Mouse (Mus musculus) kidney, postnatal 25 days (tissue): Measurements from ENCODE around the gene Gm867.

Experiments used
- DNase-seq, 2 experiments: peaks; one replicate each; pipeline ENCODE4 v3.0.0; 2021; ENCODE audit warnings: mixed read lengths in 2 of 2

Gm867 gene

DNA sequence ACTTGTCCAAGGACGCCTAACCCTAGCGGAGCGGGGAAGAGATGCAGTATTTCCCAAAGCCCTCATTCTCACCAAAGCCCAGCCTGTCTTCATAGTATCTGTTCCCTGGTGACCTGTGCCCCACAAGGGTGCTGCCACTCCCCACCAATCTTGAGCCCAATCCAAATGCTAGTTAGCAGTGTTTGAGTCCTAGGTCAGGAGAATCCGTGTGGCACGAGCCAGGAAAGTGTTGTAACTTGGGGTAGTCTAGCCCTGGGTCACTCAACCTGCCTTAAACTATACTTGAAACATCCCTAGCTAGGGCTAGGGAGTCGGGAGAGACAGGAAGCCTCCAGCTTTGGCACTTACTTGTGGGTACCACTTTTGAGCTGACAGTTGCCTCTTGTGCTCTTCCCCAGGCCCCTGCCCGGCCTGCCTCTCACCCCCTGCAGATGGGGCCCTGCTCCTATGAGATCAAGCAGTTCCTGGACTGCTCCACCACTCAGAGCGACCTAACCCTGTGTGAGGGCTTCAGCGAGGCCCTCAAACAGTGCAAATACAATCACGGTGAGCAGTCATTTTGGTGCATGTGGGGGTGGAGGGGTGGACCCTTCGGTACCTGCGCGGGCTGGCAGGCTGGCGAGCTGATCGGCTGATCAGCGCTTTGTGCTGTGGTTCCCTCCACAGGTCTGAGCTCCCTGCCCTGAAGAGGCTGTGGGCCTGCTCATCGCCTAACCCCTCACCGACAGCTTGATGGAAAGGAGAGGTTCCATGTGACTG lies 3.4 kb downstream of the Gm867 start:
- peak in 1 of 2 experiments; percentile 64 for DNase-seq

GRCm38 (mm10) chr10:75935680-75936541 lies 4.6 kb downstream of the Gm867 start, which contains the start of gene Mmp11:
Mmp11 (minus strand) TSS chr10:75936496.
- DNase-seq: peak; percentile 92 to 96

DNA sequence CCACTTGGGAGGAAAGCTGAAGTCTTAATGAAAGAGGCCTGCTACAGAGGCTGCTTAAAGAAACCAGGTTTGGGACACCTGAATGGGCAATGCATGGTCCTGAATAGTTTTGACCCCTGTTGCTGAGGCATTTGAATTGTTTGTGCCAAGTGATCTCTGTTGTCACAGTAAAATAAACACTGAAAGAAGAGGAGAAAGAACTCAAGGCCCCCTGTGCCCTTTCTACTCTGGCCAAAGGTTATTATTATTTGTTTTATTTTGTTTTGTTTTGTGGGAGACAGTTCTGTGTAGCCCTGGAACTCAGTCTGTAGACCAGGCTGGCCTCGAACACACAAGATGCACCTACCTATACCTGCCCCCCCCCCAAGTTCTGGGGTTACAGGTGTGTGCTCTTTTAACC lies 5.5 kb downstream of the Gm867 start:
- no peak for DNase-seq

DNA sequence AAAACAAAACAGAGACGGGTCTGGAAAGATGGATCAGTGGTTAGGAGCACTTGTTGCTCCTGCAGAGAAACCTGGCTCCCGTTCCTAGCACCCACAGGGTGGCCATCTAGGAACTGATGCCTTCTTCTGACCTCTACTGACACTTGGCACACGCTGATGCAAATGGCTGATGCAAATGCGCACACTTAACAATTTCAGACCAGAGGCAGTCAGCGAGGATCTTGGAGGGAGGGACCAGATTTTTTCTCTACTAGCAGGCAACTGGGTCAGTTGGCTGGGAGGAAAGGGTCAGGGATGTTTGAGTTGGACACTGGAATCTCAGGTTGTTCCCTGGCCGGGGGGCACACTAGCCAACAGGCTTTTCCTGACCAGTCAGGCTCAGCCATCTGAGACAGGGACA lies 7.6 kb downstream of the Gm867 start, which contains the start of gene Chchd10:
TSS of gene Chchd10 (plus strand) at position 240 of the 400 bp plus-strand sequence.
- DNase-seq: no peak

DNA sequence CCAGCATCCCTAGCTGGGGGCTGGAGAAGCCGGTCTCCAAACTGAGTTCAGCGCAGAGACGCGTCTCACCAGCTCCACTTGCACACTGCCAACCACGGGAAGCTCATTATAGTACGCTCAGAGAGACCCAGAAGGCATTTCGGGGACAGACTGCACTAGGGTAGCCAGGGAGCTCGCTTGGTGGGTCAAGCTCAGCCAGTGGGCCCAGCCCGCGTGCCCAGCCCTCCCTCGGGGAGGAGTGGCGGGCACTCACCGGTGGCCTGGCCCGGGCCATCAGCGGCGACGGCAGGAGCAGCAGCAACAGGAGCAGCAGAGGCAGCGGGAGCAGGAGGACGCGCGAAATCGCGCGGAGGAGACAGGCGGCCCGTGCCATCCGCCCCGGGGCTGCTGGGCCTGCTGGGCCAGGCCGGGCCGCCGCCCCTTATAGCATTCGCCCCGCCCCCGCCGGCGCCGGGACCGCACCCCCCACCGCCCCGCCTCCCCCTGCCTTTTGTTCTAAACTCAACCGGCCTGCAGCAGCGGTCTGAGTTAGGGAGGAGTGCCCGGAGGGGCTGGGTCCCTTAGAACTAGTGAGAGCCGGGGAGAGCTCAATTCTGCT lies 8.3 kb downstream of the Gm867 start:
- DNase-seq: peak; percentile 70 to 79

- DNase-seq: no peak
Observed at GRCm38 (mm10) chr10:75931311-75931710, 9.2 kb downstream of the Gm867 start.

- DNase-seq: peak; percentile 56 to 57
Observed at GRCm38 (mm10) chr10:75930304-75930703, 10.2 kb downstream of the Gm867 start.

GRCm38 (mm10) chr10:75926396-75926795 lies 14.1 kb downstream of the Gm867 start:
- no peak for DNase-seq

DNA sequence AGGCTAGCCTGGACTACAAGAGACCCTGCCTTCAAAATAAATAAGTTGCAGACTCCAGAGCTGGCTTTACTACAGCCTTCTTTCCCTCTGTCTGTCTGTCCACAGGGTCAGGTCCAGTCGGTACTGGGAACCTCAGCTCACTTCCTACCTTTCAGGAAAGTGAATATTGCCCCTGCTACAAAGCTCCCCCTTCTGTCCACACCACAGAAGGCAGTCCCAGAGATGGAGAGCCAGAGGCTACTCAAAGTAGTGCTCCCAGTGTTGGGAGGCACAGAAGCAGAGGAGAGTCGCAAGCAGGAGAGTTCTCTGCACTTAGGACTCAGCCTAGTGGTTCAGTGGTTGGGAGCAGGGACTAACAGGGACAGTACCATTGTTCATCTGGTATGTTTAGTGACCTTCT lies 16.1 kb downstream of the Gm867 start:
- DNase-seq: no peak

- DNase-seq: peak in 1 of 2 experiments; percentile 42
Observed at GRCm38 (mm10) chr10:75921726-75922560, 18.5 kb downstream of the Gm867 start.

- peak; percentile 97 for DNase-seq
Observed at GRCm38 (mm10) chr10:75921026-75921725, 19.3 kb downstream of the Gm867 start, which contains the start of gene Smarcb1. Smarcb1 (minus strand) TSS chr10:75921617.

- no peak for DNase-seq
Observed at GRCm38 (mm10) chr10:75919026-75919425, 21.4 kb downstream of the Gm867 start.

DNA sequence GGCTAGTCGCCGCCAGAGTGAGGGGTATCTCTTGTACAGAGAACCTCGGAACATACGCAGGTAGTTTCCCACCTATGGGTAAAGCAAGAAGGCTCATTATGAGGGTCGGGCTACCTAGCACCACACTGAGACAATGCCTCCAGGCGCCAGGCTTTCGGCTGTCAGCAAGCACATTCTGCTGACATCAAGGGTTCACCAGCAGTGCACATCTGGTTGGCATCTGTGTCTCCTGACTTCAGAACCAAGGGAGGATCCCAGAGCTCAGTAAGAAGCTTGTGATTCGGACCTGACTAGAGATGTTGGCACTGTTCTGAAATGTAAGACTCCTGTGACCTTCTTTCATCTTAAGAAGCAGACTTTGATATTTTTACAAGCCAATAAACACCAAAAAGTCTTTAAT lies 23.6 kb downstream of the Gm867 start:
- DNase-seq: no peak

GRCm38 (mm10) chr10:75915557-75915956 lies 24.9 kb downstream of the Gm867 start:
- no peak for DNase-seq

DNA sequence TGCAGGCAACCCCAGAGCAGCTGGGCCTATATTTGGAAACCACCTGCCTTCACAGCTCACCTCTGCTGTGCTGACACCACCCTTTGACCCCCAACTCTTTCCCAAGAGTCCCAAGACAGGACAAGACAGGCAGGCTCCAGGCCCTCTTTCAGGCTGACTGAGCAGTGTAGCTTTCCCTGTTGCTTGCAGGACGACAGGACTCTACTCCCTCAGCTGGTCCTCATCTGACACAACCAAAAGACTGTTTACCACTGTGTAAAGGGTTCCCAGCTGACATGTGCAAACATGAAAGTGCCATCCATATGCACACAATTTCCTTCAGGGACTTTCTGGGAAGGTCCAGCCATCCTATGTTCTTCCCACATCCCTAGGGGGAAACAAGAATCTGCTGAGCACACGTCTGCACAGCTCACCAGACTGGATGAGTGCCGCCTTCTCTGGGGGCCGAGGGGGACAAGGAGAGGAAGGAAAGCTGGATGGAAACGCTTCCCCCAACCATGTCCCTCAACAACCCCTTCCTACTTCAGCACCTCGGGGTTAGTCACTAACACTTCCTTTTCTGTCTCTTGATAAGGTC lies 27.4 kb downstream of the Gm867 start:
- no peak for DNase-seq

DNA sequence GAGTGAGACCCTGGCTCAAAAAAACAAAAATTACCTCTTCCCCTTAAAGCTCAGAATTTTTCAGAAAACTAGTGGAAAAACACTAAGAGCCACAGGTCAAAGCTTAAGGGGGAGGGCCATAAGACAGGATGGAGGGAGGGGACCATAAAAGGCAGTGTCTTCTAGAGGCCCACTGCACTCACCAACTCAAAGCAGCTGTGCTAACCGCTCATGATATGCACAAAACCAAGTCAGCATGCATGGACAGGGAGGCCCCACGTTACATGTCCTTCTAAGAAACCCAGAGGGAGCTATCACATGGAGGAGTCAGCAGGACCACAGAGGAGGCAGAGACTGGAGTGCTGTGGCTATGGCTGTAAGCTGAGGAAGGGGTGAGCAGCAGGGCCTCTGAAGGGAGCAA lies 29.8 kb downstream of the Gm867 start:
- DNase-seq: peak in 1 of 2 experiments; percentile 27

- no peak for DNase-seq
Observed at GRCm38 (mm10) chr10:75906882-75907281, 33.6 kb downstream of the Gm867 start.

GRCm38 (mm10) chr10:75904391-75904790 lies 36.1 kb downstream of the Gm867 start:
- DNase-seq: no peak

GRCm38 (mm10) chr10:75898846-75899245 lies 41.6 kb downstream of the Gm867 start:
- DNase-seq: peak; percentile 49 to 82

GRCm38 (mm10) chr10:75898039-75898564 lies 42.4 kb downstream of the Gm867 start:
- no peak for DNase-seq

DNA sequence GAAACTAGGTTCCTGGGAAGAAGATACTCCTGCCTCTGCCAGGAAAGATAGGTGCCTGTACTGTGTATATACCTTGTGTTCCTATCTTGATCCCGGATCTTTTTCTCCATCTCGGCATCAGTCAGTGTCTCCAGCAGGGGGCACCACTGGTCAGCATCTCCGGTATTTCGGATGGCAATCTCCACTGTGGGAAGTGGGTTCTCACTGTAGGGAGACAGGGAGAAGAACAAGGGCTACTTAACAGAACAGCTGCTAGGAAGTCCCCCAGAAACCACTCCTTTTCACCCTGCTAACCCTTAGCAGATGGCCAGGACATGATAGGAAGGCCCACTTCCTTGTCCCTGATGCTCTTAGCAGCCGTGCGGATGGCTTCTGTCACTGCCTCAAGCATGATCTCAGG lies 43.1 kb downstream of the Gm867 start:
- peak; percentile 81 to 93 for DNase-seq
